Mouse (Mus musculus): ENCODE data around the gene Banp. TPM values are rescaled to one million over a fixed set of nuclear protein-coding genes. Genes with fewer than 3 reads are reported as not detected.

Banp gene
- polyA plus RNA-seq, 1 experiment from 2014 or later = 53.4 TPM

GRCm38 (mm10) chr8:121921582-121921981, 28.0 kb upstream of the Banp start:
- Histone ChIP-seq H3K9me3 (ENCODE audit: control insufficient read depth, low read length) (no peaks in the 10 kb centered on the region), H3K36me3 (ENCODE audit: control insufficient read depth, insufficient read depth, low read length) (no peaks in the 10 kb centered on the region), H3K9ac (ENCODE audit: low read length) (no peak overlapping the region), H3K4me1 (ENCODE audit: control insufficient read depth, insufficient read depth, low read length) (no peaks in the 10 kb centered on the region), H3K27ac (ENCODE audit: low read depth, low read length) (no peak overlapping the region), H3K4me2 (no peak overlapping the region), H3K27me3 (ENCODE audit: control insufficient read depth, insufficient read depth, low read length) (no peaks in the 10 kb centered on the region), H3K4me3 (ENCODE audit: low read depth, low read length) (no peak overlapping the region)
- ATAC-seq (ENCODE audit: low FRiP score) = no peak
- DNase-seq (ENCODE audit: low spot score, missing footprints) = peak; percentile 81
- 78% methylated on average over 8 of the region's 8 CpGs for WGBS

- no peak overlapping the region for H3K27ac ChIP-seq (ENCODE audit: low read depth, low read length)
- no peak overlapping the region for H3K4me3 ChIP-seq (ENCODE audit: low read depth, low read length)
- 79% methylated on average over 8 of the region's 8 CpGs for WGBS
- ATAC-seq (ENCODE audit: low FRiP score) (no peak), DNase-seq (ENCODE audit: low spot score, missing footprints) (peak; percentile 72)
- H3K4me1 ChIP-seq (ENCODE audit: control insufficient read depth, insufficient read depth, low read length) = no peaks in the 10 kb centered on the region
- H3K9me3 ChIP-seq (ENCODE audit: control insufficient read depth, low read length) = no peaks in the 10 kb centered on the region
- no peak overlapping the region for H3K4me2 ChIP-seq
- no peaks in the 10 kb centered on the region for H3K36me3 ChIP-seq (ENCODE audit: control insufficient read depth, insufficient read depth, low read length)
- no peaks in the 10 kb centered on the region for H3K27me3 ChIP-seq (ENCODE audit: control insufficient read depth, insufficient read depth, low read length)
- no peak overlapping the region for H3K9ac ChIP-seq (ENCODE audit: low read length)
Observed at GRCm38 (mm10) chr8:121922101-121922500, 27.4 kb upstream of the Banp start.

- Histone ChIP-seq H3K9ac (ENCODE audit: low read length) (no peak overlapping the region), H3K36me3 (ENCODE audit: control insufficient read depth, insufficient read depth, low read length) (no peaks in the 10 kb centered on the region), H3K4me3 (ENCODE audit: low read depth, low read length) (no peak overlapping the region), H3K9me3 (ENCODE audit: control insufficient read depth, low read length) (no peaks in the 10 kb centered on the region), H3K4me1 (ENCODE audit: control insufficient read depth, insufficient read depth, low read length) (no peaks in the 10 kb centered on the region), H3K4me2 (no peak overlapping the region), H3K27ac (ENCODE audit: low read depth, low read length) (no peak overlapping the region), H3K27me3 (ENCODE audit: control insufficient read depth, insufficient read depth, low read length) (no peaks in the 10 kb centered on the region)
- ATAC-seq (ENCODE audit: low FRiP score) (no peak), DNase-seq (ENCODE audit: low spot score, missing footprints) (peak; percentile 54)
- 81% methylated on average over 5 of the region's 5 CpGs for WGBS
Observed at GRCm38 (mm10) chr8:121924681-121925080, 24.9 kb upstream of the Banp start.

GRCm38 (mm10) chr8:121925624-121926023, 23.9 kb upstream of the Banp start:
- DNase-seq (ENCODE audit: low spot score, missing footprints) (peak; percentile 96), ATAC-seq (ENCODE audit: low FRiP score) (no peak)
- Histone ChIP-seq H3K36me3 (ENCODE audit: control insufficient read depth, insufficient read depth, low read length) (no peaks in the 10 kb centered on the region), H3K9ac (ENCODE audit: low read length) (no peak overlapping the region), H3K4me1 (ENCODE audit: control insufficient read depth, insufficient read depth, low read length) (no peaks in the 10 kb centered on the region), H3K27me3 (ENCODE audit: control insufficient read depth, insufficient read depth, low read length) (no peaks in the 10 kb centered on the region), H3K4me3 (ENCODE audit: low read depth, low read length) (no peak overlapping the region), H3K9me3 (ENCODE audit: control insufficient read depth, low read length) (no peaks in the 10 kb centered on the region), H3K4me2 (no peak overlapping the region), H3K27ac (ENCODE audit: low read depth, low read length) (no peak overlapping the region)
- whole genome bisulfite sequencing = 29% methylated on average over 10 of the region's 10 CpGs

GRCm38 (mm10) chr8:121926266-121926665, 23.3 kb upstream of the Banp start:
- H3K36me3 ChIP-seq (ENCODE audit: control insufficient read depth, insufficient read depth, low read length) = no peaks in the 10 kb centered on the region
- no peak overlapping the region for H3K4me3 ChIP-seq (ENCODE audit: low read depth, low read length)
- H3K27me3 ChIP-seq (ENCODE audit: control insufficient read depth, insufficient read depth, low read length) = no peaks in the 10 kb centered on the region
- no peaks in the 10 kb centered on the region for H3K9me3 ChIP-seq (ENCODE audit: control insufficient read depth, low read length)
- no peak overlapping the region for H3K4me2 ChIP-seq
- ATAC-seq (ENCODE audit: low FRiP score) (no peak), DNase-seq (ENCODE audit: low spot score, missing footprints) (no peak)
- H3K4me1 ChIP-seq (ENCODE audit: control insufficient read depth, insufficient read depth, low read length) = no peaks in the 10 kb centered on the region
- no peak overlapping the region for H3K27ac ChIP-seq (ENCODE audit: low read depth, low read length)
- 66% methylated on average over 8 of the region's 8 CpGs for WGBS
- no peak overlapping the region for H3K9ac ChIP-seq (ENCODE audit: low read length)

- no peak overlapping the region for H3K9ac ChIP-seq (ENCODE audit: low read length)
- H3K4me1 ChIP-seq (ENCODE audit: control insufficient read depth, insufficient read depth, low read length) = no peaks in the 10 kb centered on the region
- no peaks in the 10 kb centered on the region for H3K36me3 ChIP-seq (ENCODE audit: control insufficient read depth, insufficient read depth, low read length)
- no peak overlapping the region for H3K4me3 ChIP-seq (ENCODE audit: low read depth, low read length)
- H3K27ac ChIP-seq (ENCODE audit: low read depth, low read length) = no peak overlapping the region
- WGBS = 49% methylated on average over 8 of the region's 8 CpGs
- DNase-seq (ENCODE audit: low spot score, missing footprints) = peak; percentile 89
- H3K27me3 ChIP-seq (ENCODE audit: control insufficient read depth, insufficient read depth, low read length) = no peaks in the 10 kb centered on the region
- H3K9me3 ChIP-seq (ENCODE audit: control insufficient read depth, low read length) = no peaks in the 10 kb centered on the region
- 0 out of 2 replicates have a peak, but pooled peaks have one; percentile 48 for ATAC-seq (ENCODE audit: low FRiP score)
- no peak overlapping the region for H3K4me2 ChIP-seq
Observed at GRCm38 (mm10) chr8:121927316-121927715, 22.2 kb upstream of the Banp start.

- DNase-seq (ENCODE audit: low spot score, missing footprints) = no peak
- Histone ChIP-seq H3K27me3 (ENCODE audit: control insufficient read depth, insufficient read depth, low read length) (no peaks in the 10 kb centered on the region), H3K4me3 (ENCODE audit: low read depth, low read length) (no peak overlapping the region), H3K4me1 (ENCODE audit: control insufficient read depth, insufficient read depth, low read length) (no peaks in the 10 kb centered on the region), H3K4me2 (no peak overlapping the region), H3K27ac (ENCODE audit: low read depth, low read length) (no peak overlapping the region), H3K9ac (ENCODE audit: low read length) (no peak overlapping the region), H3K9me3 (ENCODE audit: control insufficient read depth, low read length) (no peaks in the 10 kb centered on the region), H3K36me3 (ENCODE audit: control insufficient read depth, insufficient read depth, low read length) (no peaks in the 10 kb centered on the region)
- no peak for ATAC-seq (ENCODE audit: low FRiP score)
- 85% methylated on average over 4 of the region's 4 CpGs for WGBS
Observed at GRCm38 (mm10) chr8:121930047-121930446, 19.5 kb upstream of the Banp start.

- H3K4me2 ChIP-seq = no peak overlapping the region
- H3K36me3 ChIP-seq (ENCODE audit: control insufficient read depth, insufficient read depth, low read length) = no peaks in the 10 kb centered on the region
- H3K27me3 ChIP-seq (ENCODE audit: control insufficient read depth, insufficient read depth, low read length) = no peaks in the 10 kb centered on the region
- no peaks in the 10 kb centered on the region for H3K9me3 ChIP-seq (ENCODE audit: control insufficient read depth, low read length)
- whole genome bisulfite sequencing = 87% methylated on average over 7 of the region's 7 CpGs
- H3K27ac ChIP-seq (ENCODE audit: low read depth, low read length) = no peak overlapping the region
- H3K9ac ChIP-seq (ENCODE audit: low read length) = no peak overlapping the region
- ATAC-seq (ENCODE audit: low FRiP score) (no peak), DNase-seq (ENCODE audit: low spot score, missing footprints) (peak; percentile 64)
- H3K4me1 ChIP-seq (ENCODE audit: control insufficient read depth, insufficient read depth, low read length) = peaks cover 4% of the 10 kb centered on the region; the same call in 1 of the 2 replicates
- no peak overlapping the region for H3K4me3 ChIP-seq (ENCODE audit: low read depth, low read length)
Observed at GRCm38 (mm10) chr8:121931571-121931970, 18.0 kb upstream of the Banp start.

GRCm38 (mm10) chr8:121932026-121932667, 17.4 kb upstream of the Banp start:
- Histone ChIP-seq H3K4me2 (no peak overlapping the region), H3K4me3 (ENCODE audit: low read depth, low read length) (no peak overlapping the region), H3K27ac (ENCODE audit: low read depth, low read length) (no peak overlapping the region), H3K4me1 (ENCODE audit: control insufficient read depth, insufficient read depth, low read length) (peaks cover 4% of the 10 kb centered on the region; the same call in 1 of the 2 replicates), H3K9ac (ENCODE audit: low read length) (no peak overlapping the region), H3K9me3 (ENCODE audit: control insufficient read depth, low read length) (no peaks in the 10 kb centered on the region), H3K27me3 (ENCODE audit: control insufficient read depth, insufficient read depth, low read length) (no peaks in the 10 kb centered on the region), H3K36me3 (ENCODE audit: control insufficient read depth, insufficient read depth, low read length) (no peaks in the 10 kb centered on the region)
- DNase-seq (ENCODE audit: low spot score, missing footprints) (peak; percentile 75), ATAC-seq (ENCODE audit: low FRiP score) (no peak)
- 78% methylated on average over 12 of the region's 12 CpGs for WGBS
